Mouse (Mus musculus) retina, postnatal 1 day (tissue): ENCODE measurements around the gene Snx20.

Source experiments
- DNase-seq: peaks from one replicate; pipeline ENCODE4 v3.0.0-alpha.2; 2012

The Snx20 gene

GRCm38 (mm10) chr8:88642734-88643564 is 7.0 kb upstream of the Snx20 start:
- DNase-seq = no peak

- DNase-seq = no peak
Measured at GRCm38 (mm10) chr8:88638908-88639307, 3.0 kb upstream of the Snx20 start.

GRCm38 (mm10) chr8:88637092-88638000 is 1.4 kb upstream of the Snx20 start:
- no peak for DNase-seq

- DNase-seq = no peak
Measured at GRCm38 (mm10) chr8:88633343-88633765, 2.6 kb downstream of the Snx20 start.

- DNase-seq = peak; percentile 60
Measured at GRCm38 (mm10) chr8:88631081-88631480, 4.8 kb downstream of the Snx20 start.

- DNase-seq = no peak
Measured at GRCm38 (mm10) chr8:88630225-88630624, 5.7 kb downstream of the Snx20 start.

- no peak for DNase-seq
Measured at GRCm38 (mm10) chr8:88628001-88628774, 7.7 kb downstream of the Snx20 start.

GRCm38 (mm10) chr8:88627265-88627991 is 8.5 kb downstream of the Snx20 start:
- DNase-seq = peak; percentile 94

GRCm38 (mm10) chr8:88626940-88627264 is 9.0 kb downstream of the Snx20 start:
- no peak for DNase-seq

- DNase-seq = no peak
Measured at GRCm38 (mm10) chr8:88626433-88626832, 9.5 kb downstream of the Snx20 start.

- no peak for DNase-seq
Measured at GRCm38 (mm10) chr8:88624276-88624675, 11.7 kb downstream of the Snx20 start.

GRCm38 (mm10) chr8:88623351-88623750 is 12.6 kb downstream of the Snx20 start:
- DNase-seq = peak; percentile 55

- DNase-seq = peak; percentile 83
Measured at GRCm38 (mm10) chr8:88621408-88621807, 14.5 kb downstream of the Snx20 start.

- DNase-seq = no peak
Measured at GRCm38 (mm10) chr8:88620931-88621330, 15.0 kb downstream of the Snx20 start.

- no peak for DNase-seq
Measured at GRCm38 (mm10) chr8:88619513-88619912, 16.4 kb downstream of the Snx20 start.

- no peak for DNase-seq
Measured at GRCm38 (mm10) chr8:88618612-88619011, 17.3 kb downstream of the Snx20 start.

- DNase-seq = no peak
Measured at GRCm38 (mm10) chr8:88614981-88615380, 20.9 kb downstream of the Snx20 start.

- DNase-seq = peak; percentile 66
Measured at GRCm38 (mm10) chr8:88610271-88610670, 25.7 kb downstream of the Snx20 start.

- DNase-seq = no peak
Measured at GRCm38 (mm10) chr8:88609036-88609435, 26.9 kb downstream of the Snx20 start.

GRCm38 (mm10) chr8:88605361-88606040 is 30.4 kb downstream of the Snx20 start:
- DNase-seq = peak; percentile 32
